Mouse (Mus musculus): Measurements from ENCODE around the gene Rab11fip2. TPM values are rescaled to one million over a fixed set of nuclear protein-coding genes. Genes with fewer than 3 reads are reported as not detected.
A peak's percentile ranks its signal among the peaks of the same experiment; 100 is the strongest.

Gene Rab11fip2
- polyA plus RNA-seq (2015; fragmentation: Nextera tagmentation; extraction: Ambion mirVana): 8.6 and 9.6 TPM in 2 replicates

DNA sequence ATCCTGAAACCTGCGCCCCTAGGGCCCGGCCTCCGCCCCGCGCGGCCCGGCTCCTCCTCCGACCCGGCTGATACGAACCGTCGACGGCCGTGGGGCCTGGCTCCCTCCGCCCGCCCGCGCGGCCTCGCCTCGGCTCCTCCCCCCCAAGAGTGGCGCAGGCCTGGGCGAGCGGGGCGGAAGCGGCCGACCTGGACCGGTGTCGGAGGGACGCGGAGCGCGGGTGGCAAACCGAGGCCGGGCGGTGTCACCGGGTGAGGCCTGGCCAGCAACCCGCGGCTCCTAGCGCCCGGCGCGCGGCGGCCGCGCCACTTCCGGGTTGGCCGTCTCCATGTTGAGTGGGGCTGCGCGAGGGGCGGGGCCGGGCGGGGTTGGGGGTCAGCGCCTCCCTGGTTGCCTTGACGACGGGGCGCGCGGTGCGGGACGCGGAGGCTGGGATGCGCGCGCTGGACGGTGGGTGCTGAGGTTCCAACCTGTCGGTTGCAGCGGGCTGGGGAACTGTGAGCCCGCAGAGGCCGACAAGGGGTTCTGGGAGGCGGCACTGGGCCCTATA, at the start of gene Rab11fip2:
Rab11fip2 (minus strand) TSS at position 333 of the 550 bp plus-strand sequence.
- peak; percentile 87 for ATAC-seq (ENCODE audit: insufficient number of reproducible peaks, insufficient read depth, low FRiP score, low TSS enrichment, low read depth)
- peak within 1 kb of the TSS; percentile 74 for H3K4me2 ChIP-seq

DNA sequence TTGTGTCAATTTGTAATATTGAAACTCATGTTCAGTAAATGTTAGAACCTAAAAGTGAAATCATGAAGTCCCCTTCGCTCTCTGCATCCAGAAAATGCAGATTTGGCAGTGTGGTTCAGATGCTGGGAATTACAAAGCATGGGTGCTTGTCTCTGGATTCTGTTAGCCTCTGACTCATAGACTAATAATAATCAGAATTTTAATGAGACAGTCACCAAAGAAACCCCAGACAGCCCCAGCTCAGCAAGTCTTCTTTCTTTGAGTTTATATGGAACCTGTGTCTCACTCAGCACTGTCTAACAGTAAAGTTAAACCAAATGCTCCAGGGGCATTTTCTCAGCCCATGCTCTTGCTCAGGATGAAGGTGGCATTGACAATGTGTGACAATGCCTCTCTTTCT, 38.1 kb upstream of the Rab11fip2 start:
- no peaks in the 10 kb centered on the region for H3K36me3 ChIP-seq
- no peak overlapping the region for H3K27ac ChIP-seq
- H3K4me3 ChIP-seq: no peak overlapping the region
- H3K9ac ChIP-seq: no peak overlapping the region
- WGBS: 80% methylated on average over 1 of the region's 1 CpGs
- ATAC-seq (ENCODE audit: insufficient number of reproducible peaks, insufficient read depth, low FRiP score, low TSS enrichment, low read depth): no peak
- H3K27me3 ChIP-seq: no peaks in the 10 kb centered on the region
- H3K9me3 ChIP-seq: no peaks in the 10 kb centered on the region
- H3K4me2 ChIP-seq: no peak overlapping the region
- no peaks in the 10 kb centered on the region for H3K4me1 ChIP-seq

More for the DNA sequence above, at the start of gene Rab11fip2:
- no peaks in the 10 kb centered on the region for H3K36me3 ChIP-seq
- H3K9ac ChIP-seq: peak within 1 kb of the TSS; percentile 94
- no peaks in the 10 kb centered on the region for H3K27me3 ChIP-seq
- no peaks in the 10 kb centered on the region for H3K9me3 ChIP-seq
- H3K27ac ChIP-seq: peak within 1 kb of the TSS; percentile 90
- peak within 1 kb of the TSS; percentile 79 for H3K4me3 ChIP-seq
- under 1% methylated on average over 68 of the region's 72 CpGs for WGBS
- peaks cover 26% of the 10 kb centered on the region for H3K4me1 ChIP-seq

GRCm38 (mm10) chr19:59954936-59955335, 11.5 kb upstream of the Rab11fip2 start:
- H3K9me3 ChIP-seq: no peaks in the 10 kb centered on the region
- no peak overlapping the region for H3K9ac ChIP-seq
- H3K4me2 ChIP-seq: no peak overlapping the region
- H3K36me3 ChIP-seq: no peaks in the 10 kb centered on the region
- peaks cover 11% of the 10 kb centered on the region; the same call in 1 of the 2 replicates for H3K27me3 ChIP-seq
- H3K27ac ChIP-seq: no peak overlapping the region; the same call in 1 of the 2 replicates
- H3K4me1 ChIP-seq: peaks cover 11% of the 10 kb centered on the region
- H3K4me3 ChIP-seq: no peak overlapping the region
- ATAC-seq (ENCODE audit: insufficient number of reproducible peaks, insufficient read depth, low FRiP score, low TSS enrichment, low read depth): no peak
- 27% methylated on average over 3 of the region's 3 CpGs for WGBS

DNA sequence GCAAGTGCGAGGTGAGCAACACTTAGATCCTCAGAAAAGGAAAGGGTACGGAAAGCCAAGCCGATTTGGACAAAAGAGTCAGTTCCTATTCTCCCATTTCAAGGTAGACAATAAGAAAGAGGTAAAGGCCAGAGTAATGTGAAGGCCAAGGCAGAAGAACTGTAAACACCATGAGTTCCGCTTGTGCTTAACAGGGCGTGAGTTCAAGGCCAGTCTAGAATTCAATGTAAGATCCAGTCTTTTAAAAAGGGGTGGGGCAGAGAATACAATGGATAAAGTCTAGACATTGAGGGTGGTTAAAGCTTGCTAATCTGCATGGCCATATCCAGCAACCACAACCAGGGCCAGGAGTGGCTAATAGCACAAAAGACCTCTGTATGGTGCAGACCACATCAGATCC, 6.3 kb upstream of the Rab11fip2 start:
- ATAC-seq (ENCODE audit: insufficient number of reproducible peaks, insufficient read depth, low FRiP score, low TSS enrichment, low read depth): no peak
- Histone ChIP-seq H3K4me3 (no peak overlapping the region), H3K36me3 (no peaks in the 10 kb centered on the region), H3K4me2 (no peak overlapping the region), H3K9me3 (no peaks in the 10 kb centered on the region), H3K27ac (no peak overlapping the region), H3K27me3 (0 out of 2 replicates have a peak, but pooled peaks cover 2% of the 10 kb centered on the region), H3K4me1 (peaks cover 11% of the 10 kb centered on the region), H3K9ac (no peak overlapping the region)
- WGBS: 91% methylated on average over 5 of the region's 5 CpGs

DNA sequence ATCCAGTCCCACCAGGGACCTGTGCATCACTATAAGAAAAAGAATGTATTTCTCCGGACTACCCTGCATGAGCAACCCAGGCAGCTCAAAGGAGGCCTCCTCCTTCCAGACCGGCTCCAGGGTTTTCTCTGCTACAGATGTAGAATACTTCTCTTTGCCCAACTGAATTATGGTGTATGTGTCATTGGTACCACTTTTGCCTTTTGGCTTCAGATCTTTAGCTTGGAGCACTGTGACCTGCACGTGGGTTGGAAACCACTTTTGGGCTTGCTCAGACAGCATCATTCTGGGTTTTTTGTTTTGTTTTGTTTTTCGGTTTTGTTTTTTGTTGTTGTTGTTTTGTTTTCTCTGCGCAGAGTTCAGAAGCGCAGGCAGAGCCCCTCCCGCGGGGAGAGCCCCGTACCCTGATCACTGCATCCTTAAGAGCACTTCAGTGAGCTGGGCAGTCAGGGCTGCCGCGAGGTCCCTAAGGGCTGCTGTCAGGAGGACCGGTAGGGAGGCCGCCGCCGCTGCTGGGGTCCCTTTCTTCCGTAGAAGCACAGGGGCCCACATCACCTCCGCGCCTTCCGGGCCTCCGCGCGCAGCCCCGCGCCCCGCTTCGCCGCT, 635 bp downstream of the Rab11fip2 start:
- Histone ChIP-seq H3K9ac (peak overlapping the region; percentile 94), H3K4me1 (peaks cover 30% of the 10 kb centered on the region), H3K4me2 (peak overlapping the region; percentile 74), H3K27ac (peak overlapping the region; percentile 90), H3K36me3 (no peaks in the 10 kb centered on the region), H3K4me3 (peak overlapping the region; percentile 79), H3K9me3 (no peaks in the 10 kb centered on the region), H3K27me3 (no peaks in the 10 kb centered on the region)
- under 1% methylated on average over 25 of the region's 27 CpGs for WGBS
- peak; percentile 57 for ATAC-seq (ENCODE audit: insufficient number of reproducible peaks, insufficient read depth, low FRiP score, low TSS enrichment, low read depth)

DNA sequence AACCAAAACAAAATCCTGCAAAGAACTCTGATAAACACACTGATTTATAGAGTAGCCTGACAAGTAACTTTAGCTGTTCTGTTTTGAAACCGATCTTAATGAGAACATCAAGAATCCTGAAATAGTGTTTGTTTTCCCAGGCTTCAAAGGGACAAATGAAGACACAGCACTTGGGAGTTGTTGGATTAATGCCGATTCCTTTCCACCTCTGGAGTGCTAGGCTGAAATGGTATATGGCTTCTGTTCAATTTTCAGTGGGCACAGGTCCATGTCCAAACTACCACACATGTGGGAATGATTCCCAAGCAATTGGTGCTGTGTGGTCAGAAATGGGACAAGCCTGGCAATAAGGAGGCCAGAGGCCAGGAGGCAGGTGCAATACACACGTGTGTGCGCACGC, 3.7 kb downstream of the Rab11fip2 start:
- Histone ChIP-seq H3K4me3 (no peak overlapping the region), H3K4me1 (peaks cover 30% of the 10 kb centered on the region), H3K9ac (no peak overlapping the region), H3K36me3 (0 out of 2 replicates have a peak, but pooled peaks cover 5% of the 10 kb centered on the region), H3K9me3 (no peaks in the 10 kb centered on the region), H3K27ac (peak overlapping the region; percentile 11; the same call in 1 of the 2 replicates), H3K4me2 (peak overlapping the region; percentile 43), H3K27me3 (no peaks in the 10 kb centered on the region)
- ATAC-seq (ENCODE audit: insufficient number of reproducible peaks, insufficient read depth, low FRiP score, low TSS enrichment, low read depth): no peak
- WGBS: 59% methylated on average over 5 of the region's 5 CpGs

DNA sequence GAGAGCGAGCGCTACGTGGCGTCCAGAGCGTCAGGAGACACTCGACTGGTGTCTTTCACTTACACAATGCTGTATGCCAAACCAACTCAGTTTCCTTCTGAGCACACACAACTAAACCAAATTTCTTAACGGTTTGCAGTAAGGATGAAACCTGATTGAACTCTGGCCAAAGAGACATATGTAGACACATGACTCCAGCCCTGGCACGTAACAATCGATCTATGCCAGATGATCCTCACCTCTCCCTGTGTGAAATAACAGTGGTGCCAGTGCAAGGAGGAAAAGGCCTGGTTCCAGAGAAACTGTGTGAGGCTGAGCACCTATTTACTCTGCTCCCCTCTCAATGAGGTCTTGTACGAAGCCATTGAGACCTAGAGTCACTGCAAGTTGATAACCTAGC, 11.4 kb downstream of the Rab11fip2 start:
- Histone ChIP-seq H3K4me3 (no peak overlapping the region), H3K4me1 (no peaks in the 10 kb centered on the region), H3K27ac (no peak overlapping the region), H3K9ac (no peak overlapping the region), H3K27me3 (no peaks in the 10 kb centered on the region), H3K4me2 (no peak overlapping the region), H3K9me3 (no peaks in the 10 kb centered on the region), H3K36me3 (peaks cover 12% of the 10 kb centered on the region; the same call in 1 of the 2 replicates)
- WGBS: 87% methylated on average over 10 of the region's 10 CpGs
- ATAC-seq (ENCODE audit: insufficient number of reproducible peaks, insufficient read depth, low FRiP score, low TSS enrichment, low read depth): no peak

DNA sequence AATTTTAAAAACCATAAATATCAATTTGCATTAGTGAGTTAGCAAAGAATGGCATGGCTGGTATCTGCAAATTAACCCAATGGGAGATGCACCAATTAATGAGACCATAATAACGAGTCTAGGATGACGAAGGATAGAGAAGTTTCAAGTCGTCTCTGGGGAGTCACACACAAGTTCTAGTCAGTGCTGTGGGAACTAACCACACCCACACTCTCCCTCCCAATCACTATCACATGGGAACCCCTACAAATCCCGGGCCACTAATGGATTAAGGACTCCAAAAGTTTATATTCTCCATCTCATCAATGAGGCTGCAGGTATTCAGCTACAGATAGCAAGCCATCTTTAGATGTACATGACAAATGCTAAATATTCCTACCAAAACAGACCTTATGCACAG, 14.8 kb downstream of the Rab11fip2 start:
- H3K27ac ChIP-seq: no peak overlapping the region
- no peaks in the 10 kb centered on the region for H3K9me3 ChIP-seq
- WGBS: 63% methylated on average over 4 of the region's 4 CpGs

DNA sequence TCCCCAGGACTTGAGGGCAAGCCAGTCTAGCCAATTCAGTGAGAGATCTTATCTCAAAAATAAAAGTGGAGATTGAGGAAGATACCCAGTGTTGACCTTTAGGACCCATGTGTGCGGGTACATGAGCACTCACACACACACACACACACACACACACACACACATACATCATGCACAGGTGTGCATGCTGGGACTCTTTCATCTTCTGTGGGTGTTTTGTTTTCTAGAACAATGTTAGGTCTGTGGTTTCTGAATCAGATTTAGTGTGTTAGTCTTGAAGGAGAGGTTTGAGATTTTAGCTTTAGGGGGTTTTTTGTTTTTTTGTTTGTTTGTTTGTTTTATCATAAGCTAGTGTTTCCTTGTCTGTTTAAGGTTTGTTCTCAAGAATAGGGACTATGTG, 17.3 kb downstream of the Rab11fip2 start:
- no peaks in the 10 kb centered on the region for H3K27me3 ChIP-seq
- 82% methylated on average over 1 of the region's 1 CpGs for WGBS
- no peak overlapping the region for H3K4me3 ChIP-seq
- no peak overlapping the region for H3K4me2 ChIP-seq
- no peak overlapping the region for H3K27ac ChIP-seq
- H3K4me1 ChIP-seq: no peaks in the 10 kb centered on the region
- no peaks in the 10 kb centered on the region for H3K9me3 ChIP-seq
- no peaks in the 10 kb centered on the region for H3K36me3 ChIP-seq
- ATAC-seq (ENCODE audit: insufficient number of reproducible peaks, insufficient read depth, low FRiP score, low TSS enrichment, low read depth): no peak
- H3K9ac ChIP-seq: no peak overlapping the region

More for the DNA sequence above, 14.8 kb downstream of the Rab11fip2 start:
- H3K27me3 ChIP-seq: no peaks in the 10 kb centered on the region
- H3K4me2 ChIP-seq: no peak overlapping the region
- H3K36me3 ChIP-seq: peaks cover 6% of the 10 kb centered on the region; the same call in 1 of the 2 replicates
- no peaks in the 10 kb centered on the region for H3K4me1 ChIP-seq
- H3K4me3 ChIP-seq: no peak overlapping the region
- no peak overlapping the region for H3K9ac ChIP-seq
- ATAC-seq (ENCODE audit: insufficient number of reproducible peaks, insufficient read depth, low FRiP score, low TSS enrichment, low read depth): no peak

- Histone ChIP-seq H3K9me3 (no peaks in the 10 kb centered on the region), H3K4me1 (no peaks in the 10 kb centered on the region), H3K4me3 (no peak overlapping the region), H3K9ac (no peak overlapping the region), H3K27ac (no peak overlapping the region), H3K36me3 (no peaks in the 10 kb centered on the region), H3K4me2 (no peak overlapping the region), H3K27me3 (no peaks in the 10 kb centered on the region)
- WGBS: 82% methylated on average over 3 of the region's 3 CpGs
- ATAC-seq (ENCODE audit: insufficient number of reproducible peaks, insufficient read depth, low FRiP score, low TSS enrichment, low read depth): no peak
Measured at GRCm38 (mm10) chr19:59920846-59921245, 22.6 kb downstream of the Rab11fip2 start.

GRCm38 (mm10) chr19:59917901-59918613, 25.4 kb downstream of the Rab11fip2 start:
- peaks cover 7% of the 10 kb centered on the region; the same call in 1 of the 2 replicates for H3K36me3 ChIP-seq
- no peak overlapping the region for H3K4me2 ChIP-seq
- H3K27ac ChIP-seq: no peak overlapping the region
- no peaks in the 10 kb centered on the region for H3K9me3 ChIP-seq
- H3K4me1 ChIP-seq: no peaks in the 10 kb centered on the region
- ATAC-seq (ENCODE audit: insufficient number of reproducible peaks, insufficient read depth, low FRiP score, low TSS enrichment, low read depth): no peak
- no peak overlapping the region for H3K9ac ChIP-seq
- 88% methylated on average over 2 of the region's 2 CpGs for WGBS
- H3K4me3 ChIP-seq: no peak overlapping the region
- H3K27me3 ChIP-seq: no peaks in the 10 kb centered on the region
